Mouse (Mus musculus) erythroblast, embryonic 14.5 days (primary cell): Measurements from ENCODE around the gene Ndufa7. TPM values are rescaled to one million over a fixed set of nuclear protein-coding genes. Genes with fewer than 3 reads are reported as not detected.
"Not testable (repeated sequence)": the region's sequence is repeated elsewhere in the genome, so short reads cannot be mapped to it uniquely, and the experiment has no call there.

ENCODE experiments used
- H3K27me3 ChIP-seq: 2 replicates; pipeline ENCODE4 v1.6.1; 2012; ENCODE audit warnings: inconsistent platforms; ENCODE audit not compliant: control insufficient read depth
- H3K36me3 ChIP-seq: 2 replicates; pipeline ENCODE4 v1.6.1; 2012; ENCODE audit warnings: mild to moderate bottlenecking, inconsistent platforms; ENCODE audit not compliant: control insufficient read depth
- H3K4me1 ChIP-seq: 2 replicates; pipeline ENCODE4 v1.6.1; 2012; ENCODE audit warnings: inconsistent platforms; ENCODE audit not compliant: control insufficient read depth
- H3K4me3 ChIP-seq: replicated peaks from 2 replicates; pipeline ENCODE3; 2012; ENCODE audit warnings: moderate library complexity, mild to moderate bottlenecking, inconsistent platforms
- H3K9me3 ChIP-seq: 2 replicates; pipeline ENCODE4 v1.6.1; 2012; ENCODE audit warnings: low read length, inconsistent platforms, mixed read lengths; ENCODE audit not compliant: control insufficient read depth
- GATA1 ChIP-seq: IDR thresholded peaks from 2 replicates; pipeline ENCODE4 v1.6.1; 2012; ENCODE audit warnings: low read length, inconsistent platforms, mixed read lengths
- TAL1 ChIP-seq: IDR thresholded peaks from 3 replicates; pipeline ENCODE4 v1.6.1; 2012; ENCODE audit warnings: low read length, inconsistent platforms, mixed read lengths
- polyA plus RNA-seq: library from polyadenylated mRNA; stranded (reverse); fragments of >175 nt; gene quantifications from 2 replicates; pipeline ENCODE4 v1.2.3, GENCODE M21; 2012

The Ndufa7 gene
- polyA plus RNA-seq, 1 experiment, result 125 TPM

- TF ChIP-seq TAL1 (no peak), GATA1 (no peak)
- Histone ChIP-seq H3K4me3 (no peak overlapping the region), H3K9me3 (no peaks in the 10 kb centered on the region), H3K27me3 (no peaks in the 10 kb centered on the region), H3K4me1 (peaks cover 30% of the 10 kb centered on the region), H3K36me3 (peaks cover 16% of the 10 kb centered on the region)
These were observed 19.8 kb downstream of the Ndufa7 start for GRCm38 (mm10) chr17:33844196-33844595.

- Histone ChIP-seq H3K27me3 (no peaks in the 10 kb centered on the region), H3K4me1 (peaks cover 17% of the 10 kb centered on the region), H3K36me3 (peaks cover 9% of the 10 kb centered on the region), H3K4me3 (no peak overlapping the region), H3K9me3 (no peaks in the 10 kb centered on the region)
- TF ChIP-seq GATA1, result no peak
These were observed 23.8 kb downstream of the Ndufa7 start for GRCm38 (mm10) chr17:33848139-33848538.

GRCm38 (mm10) chr17:33851331-33851730 lies 27.0 kb downstream of the Ndufa7 start:
- peaks cover 9% of the 10 kb centered on the region for H3K36me3 ChIP-seq
- no peak overlapping the region for H3K4me3 ChIP-seq
- no peaks in the 10 kb centered on the region for H3K27me3 ChIP-seq
- peaks cover 2% of the 10 kb centered on the region; the same call in 1 of the 2 replicates for H3K4me1 ChIP-seq
- no peak for TF ChIP-seq GATA1
- no peak for TF ChIP-seq TAL1
- no peaks in the 10 kb centered on the region for H3K9me3 ChIP-seq

GRCm38 (mm10) chr17:33857816-33858215 lies 33.4 kb downstream of the Ndufa7 start:
- peaks cover 3% of the 10 kb centered on the region for H3K36me3 ChIP-seq
- no peaks in the 10 kb centered on the region for H3K27me3 ChIP-seq
- no peaks in the 10 kb centered on the region for H3K4me1 ChIP-seq
- H3K4me3 ChIP-seq, result no peak overlapping the region
- TF ChIP-seq TAL1 (no peak), GATA1 (no peak)
- H3K9me3 ChIP-seq, result 0 out of 2 replicates have a peak, but pooled peaks cover 2% of the 10 kb centered on the region

- H3K9me3 ChIP-seq, result no peaks in the 10 kb centered on the region
- TF ChIP-seq GATA1, result no peak
- no peak for TF ChIP-seq TAL1
- no peak overlapping the region for H3K4me3 ChIP-seq
These were observed 41.1 kb downstream of the Ndufa7 start for GRCm38 (mm10) chr17:33865330-33866030.

GRCm38 (mm10) chr17:33873537-33873936 lies 49.2 kb downstream of the Ndufa7 start, which contains the start of gene Gm7029:
Gene Gm7029 (plus strand): TSS chr17:33873837.
- not testable (repeated sequence) for H3K27me3 ChIP-seq, H3K4me3 ChIP-seq, H3K4me1 ChIP-seq, H3K9me3 ChIP-seq
- H3K36me3 ChIP-seq, result peaks cover 38% of the 10 kb centered on the region

More at GRCm38 (mm10) chr17:33865330-33866030, 41.1 kb downstream of the Ndufa7 start:
- no peaks in the 10 kb centered on the region for H3K27me3 ChIP-seq
- peaks cover 7% of the 10 kb centered on the region for H3K4me1 ChIP-seq
- peaks cover 15% of the 10 kb centered on the region for H3K36me3 ChIP-seq

- H3K4me3 ChIP-seq, result no peak overlapping the region
- no peaks in the 10 kb centered on the region for H3K27me3 ChIP-seq
These were observed 50.0 kb downstream of the Ndufa7 start for GRCm38 (mm10) chr17:33874411-33874810.

GRCm38 (mm10) chr17:33875797-33876196 lies 51.4 kb downstream of the Ndufa7 start:
- H3K4me1 ChIP-seq, H3K9me3 ChIP-seq, H3K27me3 ChIP-seq, H3K4me3 ChIP-seq: not testable (repeated sequence)
- peaks cover 58% of the 10 kb centered on the region for H3K36me3 ChIP-seq

More at GRCm38 (mm10) chr17:33874411-33874810, 50.0 kb downstream of the Ndufa7 start:
- TF ChIP-seq TAL1, result no peak
- TF ChIP-seq GATA1, result no peak
- peaks cover 3% of the 10 kb centered on the region for H3K4me1 ChIP-seq
- no peaks in the 10 kb centered on the region for H3K9me3 ChIP-seq
- H3K36me3 ChIP-seq, result peaks cover 46% of the 10 kb centered on the region

- H3K36me3 ChIP-seq, result peaks cover 87% of the 10 kb centered on the region
- peaks cover 19% of the 10 kb centered on the region for H3K4me1 ChIP-seq
- H3K27me3 ChIP-seq, H3K4me3 ChIP-seq, H3K9me3 ChIP-seq: not testable (repeated sequence)
These were observed 59.9 kb downstream of the Ndufa7 start for GRCm38 (mm10) chr17:33884320-33884719.

- peaks cover 58% of the 10 kb centered on the region for H3K36me3 ChIP-seq
- H3K4me3 ChIP-seq, result peak overlapping the region; percentile 70
These were observed 63.4 kb downstream of the Ndufa7 start for GRCm38 (mm10) chr17:33887802-33888201.

More at GRCm38 (mm10) chr17:33887802-33888201, 63.4 kb downstream of the Ndufa7 start:
- H3K27me3 ChIP-seq, H3K9me3 ChIP-seq: not testable (repeated sequence)
- H3K4me1 ChIP-seq, result peaks cover 23% of the 10 kb centered on the region

Other genes with a start within 250 kb of the Ndufa7 start
- 14.9 and 17.2 TPM in 2 replicates for gene Zfp414, start 195.5 kb upstream of the Ndufa7 start, polyA plus RNA-seq
- gene Pram1, start 186.5 kb upstream of the Ndufa7 start, polyA plus RNA-seq, result 0.09 and 0.12 TPM in 2 replicates
- 33.0 and 43.0 TPM in 2 replicates for gene Hnrnpm, start 137.7 kb upstream of the Ndufa7 start, polyA plus RNA-seq
- gene March2, start 105.9 kb upstream of the Ndufa7 start, polyA plus RNA-seq, result 80.5 and 112 TPM in 2 replicates
- gene Rab11b, start 64.0 kb upstream of the Ndufa7 start, polyA plus RNA-seq, result 26.5 and 41.4 TPM in 2 replicates
- gene Angptl4, start 42.7 kb upstream of the Ndufa7 start, polyA plus RNA-seq, result 0.07 TPM in 1 of 2 replicates, not detected in the other
- 0.03 TPM in 2 replicates for gene Kank3, start 14.1 kb upstream of the Ndufa7 start, polyA plus RNA-seq
- 366 and 664 TPM in 2 replicates for gene Rps28, start within 50 bp of the Ndufa7 start, polyA plus RNA-seq
- 0.26 and 0.86 TPM in 2 replicates for gene Cd320, start 18.5 kb downstream of the Ndufa7 start, polyA plus RNA-seq
- gene Gm7029, start 49.3 kb downstream of the Ndufa7 start, polyA plus RNA-seq, result not detected in 2 replicates
- gene Kifc1, start 66.1 kb downstream of the Ndufa7 start, polyA plus RNA-seq, result 24.3 and 25.8 TPM in 2 replicates
- gene Platr17, start 80.6 kb downstream of the Ndufa7 start, polyA plus RNA-seq, result 0.08 TPM in 1 of 2 replicates, not detected in the other
- 1.4 TPM in 2 replicates for gene Daxx, start 84.8 kb downstream of the Ndufa7 start, polyA plus RNA-seq
- 14.7 and 21.8 TPM in 2 replicates for gene Tapbp, start 91.3 kb downstream of the Ndufa7 start, polyA plus RNA-seq
- 5.6 and 5.7 TPM in 2 replicates for gene Zbtb22, start 91.3 kb downstream of the Ndufa7 start, polyA plus RNA-seq
- 3.1 and 3.5 TPM in 2 replicates for gene Rgl2, start 105.0 kb downstream of the Ndufa7 start, polyA plus RNA-seq
- 48.7 and 66.5 TPM in 2 replicates for gene Pfdn6, start 115.8 kb downstream of the Ndufa7 start, polyA plus RNA-seq
- 6.0 and 6.7 TPM in 2 replicates for gene Wdr46, start 116.1 kb downstream of the Ndufa7 start, polyA plus RNA-seq
- 0.21 and 0.45 TPM in 2 replicates for gene B3galt4, start 126.9 kb downstream of the Ndufa7 start, polyA plus RNA-seq
- 10.1 and 11.6 TPM in 2 replicates for gene Vps52, start 131.2 kb downstream of the Ndufa7 start, polyA plus RNA-seq
- gene Rps18, start 131.4 kb downstream of the Ndufa7 start, polyA plus RNA-seq, result 11.8 and 13.8 TPM in 2 replicates
- gene H2-K1, start 175.8 kb downstream of the Ndufa7 start, polyA plus RNA-seq, result 0.91 and 0.94 TPM in 2 replicates
- 1.8 and 2.5 TPM in 2 replicates for gene Ring1, start 200.1 kb downstream of the Ndufa7 start, polyA plus RNA-seq
- 1.4 TPM in 2 replicates for gene H2-Ke6, start 203.5 kb downstream of the Ndufa7 start, polyA plus RNA-seq
- gene Slc39a7, start 207.1 kb downstream of the Ndufa7 start, polyA plus RNA-seq, result 3.5 TPM in 2 replicates
- gene Rxrb, start 207.2 kb downstream of the Ndufa7 start, polyA plus RNA-seq, result 10.1 and 11.3 TPM in 2 replicates
- gene Col11a2, start 214.9 kb downstream of the Ndufa7 start, polyA plus RNA-seq, result 0.45 and 0.56 TPM in 2 replicates